Mouse (Mus musculus): Measurements from ENCODE around the gene Mymx. TPM values are rescaled to one million over a fixed set of nuclear protein-coding genes. Genes with fewer than 3 reads are reported as not detected.

Mymx gene
- polyA plus RNA-seq, 1 experiment from 2014 or later = not detected

Other genes starting within 250 kb of the Mymx start
- gene Cdc5l, start 168.4 kb downstream of the Mymx start, polyA plus RNA-seq (2014; fragmentation: Nextera tagmentation; extraction: Ambion mirVana) = 60.0 and 69.9 TPM in 2 replicates
- gene Spats1, start 126.7 kb downstream of the Mymx start, polyA plus RNA-seq (2014; fragmentation: Nextera tagmentation; extraction: Ambion mirVana) = 2.1 and 3.1 TPM in 2 replicates
- gene Aars2, start 95.3 kb downstream of the Mymx start, polyA plus RNA-seq (2014; fragmentation: Nextera tagmentation; extraction: Ambion mirVana) = 13.6 and 14.8 TPM in 2 replicates
- 3.0 and 5.8 TPM in 2 replicates for gene Tcte1, start 78.7 kb downstream of the Mymx start, polyA plus RNA-seq (2014; fragmentation: Nextera tagmentation; extraction: Ambion mirVana)
- gene Tmem151b, start 52.4 kb downstream of the Mymx start, polyA plus RNA-seq (2014; fragmentation: Nextera tagmentation; extraction: Ambion mirVana) = 20.4 and 24.1 TPM in 2 replicates
- gene Nfkbie, start 46.4 kb downstream of the Mymx start, polyA plus RNA-seq (2014; fragmentation: Nextera tagmentation; extraction: Ambion mirVana) = 4.2 and 4.9 TPM in 2 replicates
- gene Slc35b2, start 38.2 kb downstream of the Mymx start, polyA plus RNA-seq (2014; fragmentation: Nextera tagmentation; extraction: Ambion mirVana) = 73.0 and 77.1 TPM in 2 replicates
- 1,248 and 1,388 TPM in 2 replicates for gene Hsp90ab1, start 28.8 kb downstream of the Mymx start, polyA plus RNA-seq (2014; fragmentation: Nextera tagmentation; extraction: Ambion mirVana)
- gene Slc29a1, start 2.5 kb downstream of the Mymx start, polyA plus RNA-seq (2014; fragmentation: Nextera tagmentation; extraction: Ambion mirVana) = 21.2 and 33.2 TPM in 2 replicates
- gene Capn11, start 57.2 kb upstream of the Mymx start, polyA plus RNA-seq (2014; fragmentation: Nextera tagmentation; extraction: Ambion mirVana) = 0.08 and 2.4 TPM in 2 replicates
- 110 and 139 TPM in 2 replicates for gene Mrpl14, start 84.2 kb upstream of the Mymx start, polyA plus RNA-seq (2014; fragmentation: Nextera tagmentation; extraction: Ambion mirVana)
- gene Tmem63b, start 84.8 kb upstream of the Mymx start, polyA plus RNA-seq (2014; fragmentation: Nextera tagmentation; extraction: Ambion mirVana) = 123 and 130 TPM in 2 replicates
- gene 1600014C23Rik, start 131.7 kb upstream of the Mymx start, polyA plus RNA-seq (2014; fragmentation: Nextera tagmentation; extraction: Ambion mirVana) = 0.47 TPM in 1 of 2 replicates, not detected in the other

Data from midbrain, embryonic 14.5 days (tissue).